Mouse (Mus musculus): ENCODE results near the gene C9orf72.

DNA sequence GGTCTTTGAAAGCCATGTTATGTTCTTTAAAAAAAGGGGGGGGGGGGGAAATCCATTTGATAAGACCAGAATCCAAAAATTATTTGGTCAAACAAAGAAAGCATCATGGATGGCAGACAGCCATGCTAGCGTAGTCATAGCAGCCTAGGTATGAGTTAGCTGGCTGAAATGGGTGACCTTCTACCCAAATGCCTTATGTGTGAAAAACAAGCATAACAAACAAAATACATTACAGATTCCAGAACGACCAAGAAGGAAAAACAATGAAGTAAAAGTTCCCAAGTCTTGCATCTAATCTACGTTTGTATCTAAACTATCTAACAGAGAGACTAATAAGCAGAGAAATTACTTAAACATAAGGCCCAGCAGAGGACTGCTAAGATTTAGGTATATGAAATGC is 75.3 kb downstream of the C9orf72 start:
- no peak for TF ChIP-seq POLR2A (IDR thresholded peaks at IDR 0.05; ENCODE audit: borderline replicate concordance, insufficient read depth, low read length)
- TF ChIP-seq CTCF (IDR thresholded peaks at IDR 0.05; ENCODE audit: borderline replicate concordance, insufficient read depth, low read depth, low read length) = no peak

All from cerebellum, adult 2 months (tissue).